Mouse (Mus musculus) gonadal fat pad, adult 2 months (tissue): Measurements from ENCODE around the gene Slc7a9. TPM values are rescaled to one million over a fixed set of nuclear protein-coding genes. Genes with fewer than 3 reads are reported as not detected.

Source experiments
- DNase-seq: peaks from one replicate; pipeline ENCODE4 v3.0.0-alpha.2; 2012; ENCODE audit warnings: low read depth
- polyA plus RNA-seq: library from polyadenylated mRNA; depleted of rRNA; stranded (reverse); fragments of >200 nt; gene quantifications from 2 replicates; pipeline ENCODE4 v1.2.3, GENCODE M21; 2012; rRNA removed

Gene Slc7a9
- polyA plus RNA-seq = 8.0 and 9.9 TPM in 2 replicates

- DNase-seq = no peak
Observed at GRCm38 (mm10) chr7:35447996-35448846, at the start of gene Slc7a9. Slc7a9 (plus strand) TSS chr7:35448796.

GRCm38 (mm10) chr7:35401169-35401568 lies 47.4 kb upstream of the Slc7a9 start:
- no peak for DNase-seq

DNA sequence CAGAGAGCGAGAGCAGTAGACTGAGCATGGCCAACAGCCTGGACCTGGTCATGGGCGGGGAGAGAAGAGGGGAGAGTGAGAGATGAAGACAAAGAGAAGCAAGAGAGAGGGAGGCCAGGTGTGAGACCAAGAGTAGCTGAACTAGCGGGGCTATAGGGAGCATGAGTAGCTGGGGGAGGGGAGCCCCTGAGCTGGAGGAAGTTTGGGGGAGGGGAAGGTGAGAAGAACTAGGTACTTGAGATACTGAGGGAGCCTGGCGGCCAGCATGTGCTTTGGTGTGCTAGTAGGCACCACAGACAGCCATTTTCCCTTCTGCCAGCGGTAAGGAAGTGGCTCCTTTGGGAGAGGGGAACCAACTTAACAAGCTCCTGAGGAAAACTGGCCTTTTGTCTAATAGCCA lies 33.4 kb upstream of the Slc7a9 start:
- DNase-seq = no peak

- no peak for DNase-seq
Observed at GRCm38 (mm10) chr7:35415801-35416653, 32.6 kb upstream of the Slc7a9 start.

DNA sequence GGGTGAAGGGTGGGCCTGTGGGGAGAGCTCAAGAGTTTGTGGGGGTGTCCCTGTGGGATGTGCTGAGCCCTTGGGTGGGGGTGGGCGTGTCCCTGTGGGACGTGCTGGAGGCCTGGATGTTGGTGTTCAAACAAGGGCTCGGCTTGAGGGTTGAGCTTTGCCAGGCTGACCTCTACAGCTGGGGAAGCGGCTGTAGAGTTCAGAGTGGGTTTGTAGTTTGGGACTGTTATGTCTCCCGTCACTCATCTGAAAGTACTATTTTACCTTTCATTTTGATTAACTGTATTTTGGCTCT lies 32.0 kb upstream of the Slc7a9 start:
- no peak for DNase-seq

DNA sequence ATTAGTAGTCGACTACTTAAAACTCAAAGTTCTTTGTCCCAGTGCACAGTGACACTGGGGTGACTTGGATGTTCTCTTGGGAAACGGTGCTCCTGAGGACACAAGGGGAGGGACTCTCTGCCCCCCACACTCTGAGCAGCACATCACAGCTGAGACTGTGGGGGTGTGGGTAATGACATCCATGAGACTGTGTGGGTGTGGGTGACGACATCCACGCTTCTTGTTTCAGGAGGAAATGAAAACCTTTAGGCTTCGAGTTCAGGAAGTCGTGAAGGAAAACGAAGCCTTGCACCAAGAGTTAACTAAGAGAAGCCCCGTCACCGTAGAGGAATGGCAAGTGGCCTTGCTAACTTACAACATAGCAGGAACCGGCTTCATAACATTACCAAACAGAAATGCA lies 25.5 kb upstream of the Slc7a9 start:
- DNase-seq = no peak

GRCm38 (mm10) chr7:35428146-35428545 lies 20.4 kb upstream of the Slc7a9 start:
- DNase-seq = no peak

GRCm38 (mm10) chr7:35435266-35435665 lies 13.3 kb upstream of the Slc7a9 start:
- DNase-seq = no peak

- DNase-seq = no peak
Observed at GRCm38 (mm10) chr7:35447501-35447900, 1.1 kb upstream of the Slc7a9 start.

- DNase-seq = no peak
Observed at GRCm38 (mm10) chr7:35448867-35449266, 271 bp downstream of the Slc7a9 start.

DNA sequence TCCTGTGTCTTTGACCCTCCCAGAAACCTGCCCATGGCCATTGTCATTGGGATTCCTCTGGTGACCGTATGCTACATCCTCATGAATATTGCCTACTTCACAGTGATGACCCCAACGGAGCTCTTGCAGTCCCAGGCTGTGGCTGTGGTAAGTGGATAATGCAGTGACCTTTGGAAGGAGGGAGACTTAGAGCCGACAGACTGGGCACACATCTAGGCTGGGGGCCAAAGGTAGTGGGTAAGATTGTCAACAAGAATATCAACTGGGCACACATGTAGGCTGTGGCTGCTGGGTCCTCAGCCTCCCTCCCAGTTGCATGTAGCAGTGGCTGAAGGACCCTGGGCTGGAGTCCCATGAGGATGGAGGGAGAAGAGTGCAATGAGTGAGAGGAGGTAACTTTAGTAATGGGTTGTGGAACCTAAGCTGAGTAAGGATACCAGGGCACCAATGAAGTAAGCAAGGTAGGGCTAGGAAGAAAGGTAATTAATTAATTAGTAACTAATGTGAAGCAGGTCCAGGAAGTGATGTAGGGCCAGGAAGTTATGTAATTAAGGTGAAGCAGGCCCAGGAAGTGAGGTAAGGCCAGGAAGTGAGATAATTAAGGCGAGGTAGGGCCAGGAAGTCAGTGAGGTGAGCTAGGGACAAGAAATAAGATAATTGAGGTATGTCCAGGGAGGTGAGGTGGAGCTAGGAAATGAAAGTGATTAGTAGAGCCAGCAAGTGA lies 7.7 kb downstream of the Slc7a9 start:
- DNase-seq = no peak

GRCm38 (mm10) chr7:35460971-35461370 lies 12.4 kb downstream of the Slc7a9 start:
- no peak for DNase-seq

DNA sequence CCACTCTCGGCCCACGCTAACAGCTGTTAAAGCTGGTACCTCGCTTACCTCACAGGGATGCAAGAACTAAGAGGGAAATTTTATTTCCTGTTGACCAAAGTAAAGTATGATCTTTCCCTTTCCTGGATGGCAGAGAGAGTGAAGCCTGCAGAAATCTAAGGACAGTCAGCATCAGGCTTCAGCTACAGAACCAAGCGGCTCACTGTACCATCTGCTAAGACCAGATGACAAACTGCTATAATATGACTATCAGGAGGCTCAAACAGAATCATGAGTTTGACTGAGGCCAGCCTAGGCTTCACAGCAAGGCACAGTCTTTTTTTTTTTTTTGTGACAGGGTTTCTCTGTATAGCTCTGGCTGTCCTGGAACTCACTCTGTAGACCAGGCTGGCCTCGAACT lies 16.4 kb downstream of the Slc7a9 start:
- DNase-seq = no peak

- no peak for DNase-seq
Observed at GRCm38 (mm10) chr7:35467856-35468255, 19.3 kb downstream of the Slc7a9 start.

- DNase-seq = no peak
Observed at GRCm38 (mm10) chr7:35470794-35471193, 22.2 kb downstream of the Slc7a9 start.

- no peak for DNase-seq
Observed at GRCm38 (mm10) chr7:35476457-35476856, 27.9 kb downstream of the Slc7a9 start.

DNA sequence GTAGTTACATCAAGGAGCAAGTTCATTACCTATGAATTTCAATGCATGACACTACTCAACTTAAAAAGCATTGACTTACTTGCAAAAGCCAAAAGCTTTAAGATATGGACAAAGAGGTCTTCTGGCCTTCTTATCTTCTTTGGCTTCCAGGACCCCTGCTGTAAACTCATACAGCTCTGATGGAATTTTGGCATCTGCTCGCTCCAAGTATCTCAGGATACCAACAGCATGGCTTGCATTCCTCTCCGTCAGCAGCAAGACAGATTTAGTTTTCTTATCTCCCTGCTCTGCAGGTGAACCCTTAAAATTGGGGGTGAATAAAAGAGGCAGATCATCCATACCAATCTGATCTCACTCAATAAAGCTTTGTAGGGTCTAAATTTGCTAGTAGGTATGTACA lies 36.5 kb downstream of the Slc7a9 start:
- DNase-seq = no peak

DNA sequence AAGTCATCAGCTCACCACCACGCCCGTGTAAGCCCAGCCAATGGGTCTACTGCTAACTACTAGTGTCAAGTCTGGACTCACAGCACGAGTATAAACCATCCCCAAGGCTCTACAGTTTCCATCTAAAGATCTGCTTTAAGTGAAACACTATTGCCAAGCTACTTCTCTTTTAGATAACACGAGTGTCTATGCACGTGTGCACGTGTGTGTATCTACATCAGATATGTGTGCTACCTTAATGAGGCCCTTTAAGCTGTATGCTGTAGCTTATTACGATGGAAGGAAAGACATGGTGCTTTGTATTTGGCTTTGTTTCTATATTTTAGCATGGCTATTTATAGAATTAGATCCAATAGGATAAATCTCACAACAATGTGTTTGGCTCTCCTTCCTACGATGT lies 38.0 kb downstream of the Slc7a9 start:
- DNase-seq = no peak

GRCm38 (mm10) chr7:35490186-35490585 lies 41.6 kb downstream of the Slc7a9 start:
- no peak for DNase-seq

GRCm38 (mm10) chr7:35491005-35491404 lies 42.4 kb downstream of the Slc7a9 start:
- DNase-seq = no peak

GRCm38 (mm10) chr7:35497516-35497915 lies 48.9 kb downstream of the Slc7a9 start:
- DNase-seq = no peak

- DNase-seq = no peak
Observed at GRCm38 (mm10) chr7:35501995-35502394, 53.4 kb downstream of the Slc7a9 start.
